Mouse (Mus musculus) yolk sac, embryonic 10.5 days (tissue): ENCODE results near the gene Dennd2c.
"Not testable (repeated sequence)": the region's sequence is repeated elsewhere in the genome, so short reads cannot be mapped to it uniquely, and the experiment has no call there.

ENCODE experiments used
- DNase-seq: peaks from one replicate; pipeline ENCODE4 v3.0.0-alpha.2; 2017; ENCODE audit warnings: low spot score

The Dennd2c gene

GRCm38 (mm10) chr3:103112216-103112615 is 9.8 kb downstream of the Dennd2c start:
- no peak for DNase-seq

GRCm38 (mm10) chr3:103123636-103124035 is 21.2 kb downstream of the Dennd2c start:
- DNase-seq: no peak

GRCm38 (mm10) chr3:103126138-103126537 is 23.7 kb downstream of the Dennd2c start:
- no peak for DNase-seq

- no peak for DNase-seq
Measured at GRCm38 (mm10) chr3:103127177-103127576, 24.8 kb downstream of the Dennd2c start.

- DNase-seq: no peak
Measured at GRCm38 (mm10) chr3:103127721-103128120, 25.3 kb downstream of the Dennd2c start.

GRCm38 (mm10) chr3:103128251-103128650 is 25.8 kb downstream of the Dennd2c start:
- DNase-seq: no peak

GRCm38 (mm10) chr3:103129367-103130159 is 27.2 kb downstream of the Dennd2c start:
- DNase-seq: peak; percentile 23

GRCm38 (mm10) chr3:103130236-103130751 is 27.9 kb downstream of the Dennd2c start:
- DNase-seq: peak; percentile 41

- DNase-seq: no peak
Measured at GRCm38 (mm10) chr3:103133098-103133497, 30.7 kb downstream of the Dennd2c start.

- no peak for DNase-seq
Measured at GRCm38 (mm10) chr3:103136414-103137077, 34.1 kb downstream of the Dennd2c start.

GRCm38 (mm10) chr3:103139047-103139446 is 36.6 kb downstream of the Dennd2c start:
- DNase-seq: no peak

- not testable (repeated sequence) for DNase-seq
Measured at GRCm38 (mm10) chr3:103140095-103140838, 37.9 kb downstream of the Dennd2c start.

- DNase-seq: no peak
Measured at GRCm38 (mm10) chr3:103141287-103141686, 38.9 kb downstream of the Dennd2c start.

- peak; percentile 56 for DNase-seq
Measured at GRCm38 (mm10) chr3:103142366-103142765, 40.0 kb downstream of the Dennd2c start.

- no peak for DNase-seq
Measured at GRCm38 (mm10) chr3:103145336-103145735, 42.9 kb downstream of the Dennd2c start.

- DNase-seq: no peak
Measured at GRCm38 (mm10) chr3:103145791-103146190, 43.4 kb downstream of the Dennd2c start.

- DNase-seq: no peak
Measured at GRCm38 (mm10) chr3:103146330-103147166, 44.1 kb downstream of the Dennd2c start.

GRCm38 (mm10) chr3:103147775-103148174 is 45.4 kb downstream of the Dennd2c start:
- no peak for DNase-seq

- DNase-seq: no peak
Measured at GRCm38 (mm10) chr3:103148941-103149340, 46.5 kb downstream of the Dennd2c start.

GRCm38 (mm10) chr3:103153761-103154160 is 51.4 kb downstream of the Dennd2c start:
- no peak for DNase-seq

GRCm38 (mm10) chr3:103159232-103159900 is 57.0 kb downstream of the Dennd2c start:
- no peak for DNase-seq
